Mouse (Mus musculus) cerebellum, adult 2 months (tissue): ENCODE measurements around the gene Hdac9. TPM values are rescaled to one million over a fixed set of nuclear protein-coding genes. Genes with fewer than 3 reads are reported as not detected.

Experiments used
- DNase-seq, 2 experiments: peaks; one replicate each; pipeline ENCODE4 v3.0.0; 2021
- H3K27ac ChIP-seq: fragments of 200-500 bp; 2 replicates; pipeline ENCODE4 v1.5.1; 2012; ENCODE audit warnings: low read length, control low read depth, inconsistent platforms; ENCODE audit not compliant: insufficient read depth
- H3K27me3 ChIP-seq: fragments of 200-500 bp; 2 replicates; pipeline ENCODE4 v1.6.1; 2012; ENCODE audit warnings: inconsistent platforms, mild to moderate bottlenecking, low read length, moderate library complexity; ENCODE audit not compliant: control insufficient read depth, insufficient read depth
- H3K4me1 ChIP-seq: fragments of 200-500 bp; 2 replicates; pipeline ENCODE4 v1.6.1; 2011; ENCODE audit warnings: low read length; ENCODE audit not compliant: control insufficient read depth, insufficient read depth
- H3K4me3 ChIP-seq: fragments of 200-500 bp; replicated peaks from 2 replicates; pipeline ENCODE3; 2011; ENCODE audit warnings: mild to moderate bottlenecking, low read depth, low read length, control low read depth; ENCODE audit not compliant: insufficient read depth
- CTCF ChIP-seq: fragments of 200-500 bp; IDR thresholded peaks from 2 replicates; pipeline ENCODE4 v1.5.1; 2011; ENCODE audit warnings: low read depth, mild to moderate bottlenecking, control low read depth, low read length, moderate library complexity, borderline replicate concordance; ENCODE audit not compliant: insufficient read depth
- POLR2A ChIP-seq: fragments of 200-500 bp; IDR thresholded peaks from 2 replicates; pipeline ENCODE4 v1.6.1; 2011; ENCODE audit warnings: low read length, control low read depth, borderline replicate concordance; ENCODE audit not compliant: insufficient read depth
- WGBS: fragments of 180-500 bp; shearing (Covaris S2); methylation state at CpG from one replicate; pipeline ENCODE4 v1.1.7; 2018; 5-methylcytosine and 5-hydroxymethylcytosine counted together
- polyA plus RNA-seq: library from polyadenylated mRNA; depleted of rRNA; stranded (reverse); fragments of >200 nt; gene quantifications from 2 replicates; pipeline ENCODE4 v1.2.3, GENCODE M21; 2012

Gene Hdac9
- polyA plus RNA-seq, 1 experiment = 9.3 TPM

GRCm38 (mm10) chr12:34527761-34528160 lies 389.1 kb downstream of the Hdac9 start:
- peak overlapping the region; percentile 38 for H3K4me3 ChIP-seq
- no peaks in the 10 kb centered on the region for H3K27me3 ChIP-seq
- whole genome bisulfite sequencing = 20% methylated on average over 4 of the region's 4 CpGs
- TF ChIP-seq CTCF (no peak), POLR2A (no peak)
- no peak overlapping the region for H3K27ac ChIP-seq
- peak; percentile 14 to 30 for DNase-seq
- no peaks in the 10 kb centered on the region; the same call in 1 of the 2 replicates for H3K4me1 ChIP-seq

GRCm38 (mm10) chr12:34521468-34521867 lies 395.4 kb downstream of the Hdac9 start:
- TF ChIP-seq CTCF (no peak), POLR2A (no peak)
- no peak overlapping the region for H3K4me3 ChIP-seq
- no peaks in the 10 kb centered on the region for H3K27me3 ChIP-seq
- no peak overlapping the region for H3K27ac ChIP-seq
- H3K4me1 ChIP-seq = 0 out of 2 replicates have a peak, but pooled peaks cover 3% of the 10 kb centered on the region
- WGBS = 91% methylated on average over 2 of the region's 2 CpGs
- DNase-seq = no peak

GRCm38 (mm10) chr12:34516769-34517562 lies 399.9 kb downstream of the Hdac9 start:
- DNase-seq = peak in 1 of 2 experiments; percentile 18
- no peak for TF ChIP-seq CTCF
- no peak for TF ChIP-seq POLR2A
- no peak overlapping the region for H3K27ac ChIP-seq
- 58% methylated on average over 6 of the region's 6 CpGs for WGBS
- H3K27me3 ChIP-seq = no peaks in the 10 kb centered on the region
- 0 out of 2 replicates have a peak, but pooled peaks cover 3% of the 10 kb centered on the region for H3K4me1 ChIP-seq
- no peak overlapping the region for H3K4me3 ChIP-seq

GRCm38 (mm10) chr12:34506345-34506744 lies 410.6 kb downstream of the Hdac9 start:
- no peak for DNase-seq
- Histone ChIP-seq H3K4me1 (no peaks in the 10 kb centered on the region), H3K4me3 (no peak overlapping the region), H3K27me3 (no peaks in the 10 kb centered on the region), H3K27ac (no peak overlapping the region)
- WGBS = 92% methylated on average over 1 of the region's 1 CpGs
- TF ChIP-seq CTCF (no peak), POLR2A (no peak)

GRCm38 (mm10) chr12:34498751-34499626 lies 417.9 kb downstream of the Hdac9 start:
- H3K27ac ChIP-seq = no peak overlapping the region

GRCm38 (mm10) chr12:34498331-34498730 lies 418.6 kb downstream of the Hdac9 start:
- Histone ChIP-seq H3K27me3 (no peaks in the 10 kb centered on the region), H3K4me3 (no peak overlapping the region), H3K4me1 (no peaks in the 10 kb centered on the region), H3K27ac (no peak overlapping the region)
- 56% methylated on average over 8 of the region's 8 CpGs for WGBS
- TF ChIP-seq POLR2A (no peak), CTCF (no peak)
- DNase-seq = no peak

More at GRCm38 (mm10) chr12:34498751-34499626, 417.9 kb downstream of the Hdac9 start:
- TF ChIP-seq CTCF (no peak), POLR2A (no peak)
- DNase-seq = no peak
- no peaks in the 10 kb centered on the region for H3K4me1 ChIP-seq
- no peaks in the 10 kb centered on the region for H3K27me3 ChIP-seq
- H3K4me3 ChIP-seq = no peak overlapping the region
- WGBS = 78% methylated on average over 9 of the region's 9 CpGs

- Histone ChIP-seq H3K27ac (no peak overlapping the region), H3K27me3 (no peaks in the 10 kb centered on the region), H3K4me1 (no peaks in the 10 kb centered on the region), H3K4me3 (no peak overlapping the region)
- no peak for DNase-seq
- TF ChIP-seq CTCF (no peak), POLR2A (no peak)
- 86% methylated on average over 3 of the region's 3 CpGs for WGBS
Measured at GRCm38 (mm10) chr12:34497702-34498101, 419.2 kb downstream of the Hdac9 start.
